Mouse (Mus musculus) G1E (cell line): ENCODE results near the gene Wnk2. TPM values are rescaled to one million over a fixed set of nuclear protein-coding genes. Genes with fewer than 3 reads are reported as not detected.

Experiments
- ATAC-seq: 2 replicates; pipeline ENCODE4 v1.8.0; 2016; ENCODE audit warnings: mild to moderate bottlenecking; ENCODE audit not compliant: insufficient number of reproducible peaks, poor library complexity, low FRiP score, severe bottlenecking; ENCODE audit errors: extremely low read depth
- DNase-seq: peaks from one replicate; pipeline ENCODE4 v3.0.0; 2012; ENCODE audit warnings: low spot score
- H3K27me3 ChIP-seq: 2 replicates; pipeline ENCODE4 v1.6.1; 2012; ENCODE audit warnings: mild to moderate bottlenecking, low read length, inconsistent platforms; ENCODE audit not compliant: insufficient read depth
- H3K36me3 ChIP-seq: replicated peaks from 2 replicates; pipeline ENCODE3; 2012; ENCODE audit warnings: mild to moderate bottlenecking, inconsistent platforms
- H3K4me1 ChIP-seq: 2 replicates; pipeline ENCODE4 v1.6.1; 2012; ENCODE audit warnings: low read depth, low read length, inconsistent platforms, mixed read lengths; ENCODE audit not compliant: insufficient read depth
- H3K4me3 ChIP-seq: 2 replicates; pipeline ENCODE4 v1.5.1; 2012; ENCODE audit warnings: low read depth, mild to moderate bottlenecking, inconsistent platforms, low read length, moderate library complexity, mixed read lengths
- H3K9me3 ChIP-seq: replicated peaks from 2 replicates; pipeline ENCODE4 v1.6.1; 2012; ENCODE audit warnings: inconsistent platforms
- CTCF ChIP-seq: IDR thresholded peaks from 2 replicates; pipeline ENCODE4 v1.5.1; 2012; ENCODE audit warnings: low read depth, low read length, inconsistent platforms, mixed read lengths
- GATA1 ChIP-seq: IDR thresholded peaks from 2 replicates; pipeline ENCODE4 v1.6.1; 2012; ENCODE audit warnings: borderline replicate concordance, low read length, inconsistent platforms, mixed read lengths
- GATA2 ChIP-seq: IDR thresholded peaks from 2 replicates; pipeline ENCODE4 v1.6.1; 2012; ENCODE audit warnings: low read depth, low read length, inconsistent platforms, borderline replicate concordance
- POLR2AphosphoS5 ChIP-seq: IDR thresholded peaks from 2 replicates; pipeline ENCODE4 v1.6.1; 2012; ENCODE audit warnings: low read depth, low read length, inconsistent platforms; ENCODE audit not compliant: insufficient replicate concordance
- TAL1 ChIP-seq: conservative IDR thresholded peaks from 2 replicates; pipeline ENCODE4 v1.6.1; 2012; ENCODE audit warnings: low read depth, low read length, inconsistent platforms, mixed read lengths
- polyA plus RNA-seq: library from polyadenylated mRNA; stranded (reverse); fragments of >175 nt; gene quantifications from 2 replicates; pipeline ENCODE4 v1.2.3, GENCODE M21; 2012
- total RNA-seq, 2 experiments: library from RNA; stranded (forward) in 1 of 2; stranded (reverse) in 1 of 2; fragments of 200-1000 nt in 1 of 2; fragments of >200 nt in 1 of 2; fragmentation: Nextera tagmentation in 1 of 2; gene quantifications; 2 replicates each; pipeline ENCODE4 v1.2.3; 2014 to 2017

The Wnk2 gene
- total and polyA plus RNA-seq, 3 experiments, result 0.05 TPM; not detected in 2

DNA sequence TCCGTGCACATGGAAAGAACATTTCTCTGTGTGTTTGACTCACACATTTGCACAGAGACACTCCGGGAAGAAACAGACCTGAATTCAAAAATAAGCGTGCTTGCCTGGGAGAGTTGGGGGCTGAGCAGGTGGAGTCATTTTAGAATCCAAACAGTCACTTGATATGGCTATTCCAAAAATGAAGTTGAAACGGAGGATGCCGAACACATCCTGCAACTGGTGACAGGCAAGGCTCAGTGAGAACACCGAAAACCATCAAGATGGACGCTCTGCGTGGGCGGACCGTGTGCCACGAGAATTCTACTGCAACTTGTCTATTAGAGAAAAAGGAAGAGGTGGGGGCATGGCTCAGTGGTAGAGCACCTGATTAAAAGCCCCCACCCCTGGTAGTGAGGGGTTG is 22.8 kb upstream of the Wnk2 start:
- no peak overlapping the region for H3K4me3 ChIP-seq
- no peak for TF ChIP-seq CTCF
- TF ChIP-seq TAL1, result no peak
- no peak for TF ChIP-seq GATA2
- no peak for TF ChIP-seq POLR2AphosphoS5
- TF ChIP-seq GATA1, result no peak
- H3K4me1 ChIP-seq, result no peaks in the 10 kb centered on the region
- H3K9me3 ChIP-seq, result no peaks in the 10 kb centered on the region
- ATAC-seq (no peak), DNase-seq (no peak)
- H3K36me3 ChIP-seq, result no peaks in the 10 kb centered on the region
- peaks cover 23% of the 10 kb centered on the region; the same call in 1 of the 2 replicates for H3K27me3 ChIP-seq

DNA sequence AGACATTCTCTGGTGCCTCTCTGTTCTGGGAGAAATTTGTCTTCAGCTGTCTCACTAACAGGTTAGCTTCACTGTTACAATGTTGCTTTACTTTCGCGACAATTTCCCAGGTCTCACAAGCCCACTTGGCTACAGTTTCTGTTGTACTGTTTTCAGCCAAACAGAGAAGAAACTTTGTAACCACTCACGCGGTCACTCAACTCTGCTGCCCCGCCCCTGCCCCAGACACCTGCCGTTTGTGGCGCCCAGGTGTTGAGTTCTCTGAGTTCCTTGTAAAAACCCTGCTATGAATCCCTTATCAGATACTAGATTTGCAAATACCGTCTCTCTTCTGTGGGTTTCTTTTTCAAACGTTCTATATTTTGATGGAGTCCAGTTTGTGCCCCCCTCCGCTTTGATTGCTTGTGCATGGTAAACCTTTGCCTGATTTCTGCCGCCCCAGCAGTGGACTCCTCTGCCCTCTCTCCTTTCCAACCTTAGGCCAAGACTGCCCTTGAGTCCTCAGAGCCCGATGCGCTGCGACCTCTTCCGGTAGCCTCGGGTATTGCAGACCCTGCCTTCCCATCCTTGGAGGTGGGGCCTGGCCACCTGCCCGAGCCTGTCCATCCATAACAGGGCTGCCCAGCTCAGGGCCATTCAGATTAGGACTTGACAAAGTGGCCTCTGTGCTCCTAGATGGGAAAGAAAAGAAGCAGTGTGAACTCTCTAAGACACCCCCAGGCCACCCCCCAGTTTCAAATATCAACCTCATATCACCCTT is 21.8 kb upstream of the Wnk2 start:
- H3K4me1 ChIP-seq, result no peaks in the 10 kb centered on the region
- no peaks in the 10 kb centered on the region for H3K9me3 ChIP-seq
- DNase-seq (peak; percentile 31), ATAC-seq (0 out of 2 replicates have a peak, but pooled peaks have one; percentile 15)
- TF ChIP-seq CTCF (peak; percentile 81), GATA2 (no peak), POLR2AphosphoS5 (no peak), TAL1 (no peak), GATA1 (no peak)
- no peak overlapping the region for H3K4me3 ChIP-seq
- peaks cover 21% of the 10 kb centered on the region; the same call in 1 of the 2 replicates for H3K27me3 ChIP-seq
- no peaks in the 10 kb centered on the region for H3K36me3 ChIP-seq

DNA sequence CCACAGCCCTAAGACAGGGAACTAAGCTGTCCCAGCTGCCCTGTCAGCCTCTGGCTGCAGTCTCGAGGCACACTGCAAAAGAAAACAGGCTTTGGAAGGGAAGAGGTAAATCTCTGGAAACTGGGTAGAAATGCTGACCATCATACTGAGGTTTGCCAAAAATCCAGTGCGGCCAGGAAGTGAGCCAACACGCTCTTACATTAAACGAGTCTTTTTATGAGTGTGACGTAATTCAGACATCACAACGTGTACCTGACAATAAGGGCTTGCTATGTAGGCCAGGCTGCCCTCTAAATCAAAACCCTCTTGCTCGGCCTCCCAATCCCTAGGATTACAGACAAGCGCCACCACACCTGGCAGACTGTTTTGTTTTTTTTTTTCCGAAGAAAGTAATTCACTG is 19.3 kb upstream of the Wnk2 start:
- no peak overlapping the region for H3K4me3 ChIP-seq
- H3K9me3 ChIP-seq, result no peaks in the 10 kb centered on the region
- peaks cover 15% of the 10 kb centered on the region; the same call in 1 of the 2 replicates for H3K27me3 ChIP-seq
- TF ChIP-seq CTCF (no peak), TAL1 (no peak), POLR2AphosphoS5 (no peak), GATA2 (no peak), GATA1 (no peak)
- H3K4me1 ChIP-seq, result no peaks in the 10 kb centered on the region
- DNase-seq (no peak), ATAC-seq (no peak)
- H3K36me3 ChIP-seq, result no peaks in the 10 kb centered on the region

DNA sequence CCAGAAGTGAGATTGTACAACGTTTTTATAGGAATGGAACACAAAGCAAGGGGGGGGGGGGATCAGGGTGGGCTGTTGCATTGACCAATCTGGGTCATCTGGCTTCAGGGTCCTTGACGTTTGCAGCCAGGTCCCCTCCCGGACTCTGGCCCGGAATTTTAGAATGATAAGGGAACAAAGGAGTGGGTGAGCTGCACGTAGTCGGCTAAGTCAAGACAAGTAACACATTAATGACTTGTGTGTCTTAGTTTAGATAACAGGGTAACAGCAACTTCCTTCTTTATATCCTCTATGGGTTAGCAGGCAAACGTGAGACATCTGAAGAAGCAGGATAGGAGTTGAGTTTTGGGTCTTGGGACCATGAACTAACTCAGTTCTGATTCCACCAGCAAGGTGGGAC is 15.8 kb upstream of the Wnk2 start:
- Histone ChIP-seq H3K36me3 (no peaks in the 10 kb centered on the region), H3K4me3 (no peak overlapping the region), H3K9me3 (no peaks in the 10 kb centered on the region), H3K27me3 (peaks cover 10% of the 10 kb centered on the region; the same call in 1 of the 2 replicates), H3K4me1 (no peaks in the 10 kb centered on the region)
- ATAC-seq, result no peak
- DNase-seq, result no peak
- no peak for TF ChIP-seq POLR2AphosphoS5
- TF ChIP-seq GATA1, result no peak
- TF ChIP-seq TAL1, result no peak
- TF ChIP-seq GATA2, result no peak
- no peak for TF ChIP-seq CTCF

DNA sequence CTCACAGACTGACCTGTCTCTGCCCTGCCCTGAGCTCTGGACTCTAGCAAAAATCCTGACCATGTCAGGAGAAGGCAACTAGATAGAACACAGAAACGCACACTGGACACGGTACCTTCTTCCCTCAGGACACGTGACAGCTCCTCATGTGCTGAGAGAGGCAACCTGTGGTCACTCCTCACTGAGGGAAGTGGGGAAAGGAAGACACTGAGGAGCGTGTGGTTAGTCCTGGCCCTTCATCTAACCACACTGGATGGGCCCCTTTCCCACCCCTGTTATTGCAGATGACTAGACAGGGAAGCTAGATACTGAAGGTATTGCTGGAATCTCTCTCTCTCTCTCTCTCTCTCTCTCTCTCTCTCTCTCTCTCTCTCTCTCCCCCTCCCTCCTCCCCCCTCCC is 14.9 kb upstream of the Wnk2 start:
- H3K4me3 ChIP-seq, result no peak overlapping the region
- TF ChIP-seq TAL1, result no peak
- TF ChIP-seq GATA1, result no peak
- no peak for TF ChIP-seq GATA2
- TF ChIP-seq CTCF, result no peak
- TF ChIP-seq POLR2AphosphoS5, result no peak
- no peaks in the 10 kb centered on the region for H3K4me1 ChIP-seq
- H3K9me3 ChIP-seq, result no peaks in the 10 kb centered on the region
- no peak for ATAC-seq
- no peaks in the 10 kb centered on the region for H3K36me3 ChIP-seq
- H3K27me3 ChIP-seq, result peaks cover 10% of the 10 kb centered on the region; the same call in 1 of the 2 replicates
- DNase-seq, result no peak

DNA sequence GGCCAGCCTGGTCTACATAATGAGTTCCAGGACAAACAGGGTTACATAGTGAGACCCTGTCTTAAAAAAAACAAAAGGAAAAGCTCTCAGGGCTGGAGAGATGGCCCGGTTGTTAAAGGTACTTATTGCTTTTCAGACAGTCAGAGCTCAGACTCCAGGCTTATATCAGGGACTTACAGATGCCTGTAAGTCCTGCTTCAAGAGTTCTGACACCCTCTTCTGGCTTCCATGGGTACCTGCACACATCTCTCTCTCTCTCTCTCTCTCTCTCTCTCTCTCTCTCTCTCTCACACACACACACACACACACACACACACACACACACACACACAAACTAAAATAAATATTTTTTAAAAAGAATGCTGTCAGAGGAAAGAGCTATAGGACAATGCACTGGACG is 13.4 kb upstream of the Wnk2 start:
- DNase-seq (no peak), ATAC-seq (no peak)
- Histone ChIP-seq H3K27me3 (peaks cover 6% of the 10 kb centered on the region; the same call in 1 of the 2 replicates), H3K9me3 (no peaks in the 10 kb centered on the region; the same call in 1 of the 2 replicates), H3K36me3 (no peaks in the 10 kb centered on the region), H3K4me3 (no peak overlapping the region), H3K4me1 (no peaks in the 10 kb centered on the region)
- no peak for TF ChIP-seq CTCF
- TF ChIP-seq TAL1, result no peak
- TF ChIP-seq GATA2, result no peak
- TF ChIP-seq GATA1, result no peak
